Mouse (Mus musculus): ENCODE data around the gene Pold1. TPM values are rescaled to one million over a fixed set of nuclear protein-coding genes. Genes with fewer than 3 reads are reported as not detected.

Pold1 gene
- total RNA-seq, 1 experiment, result 108 TPM

- peak overlapping the region in 1 of 2 experiments; percentile 78; a peak in 2 of 4 replicates for H3K4me3 ChIP-seq (ENCODE audit: insufficient read depth in 1 of 2, low read depth in 1 of 2, low read length in 2 of 2, poor library complexity in 1 of 2, severe bottlenecking in 1 of 2)
- no peak overlapping the region for H3K9ac ChIP-seq (ENCODE audit: insufficient read depth, low read depth, low read length, poor library complexity, severe bottlenecking)
- H3K9me3 ChIP-seq (ENCODE audit: control insufficient read depth, insufficient read depth, low read depth, low read length), result no peaks in the 10 kb centered on the region
- in situ Hi-C loops (cut with MboI; ENCODE audit: low sequenced_read_pairs in 2 of 2, unreplicated experiment in 2 of 2), result no loop called here
- H3K27ac ChIP-seq (ENCODE audit: insufficient read depth, low read depth, low read length, poor library complexity, severe bottlenecking), result no peak overlapping the region
- DNase-seq (ENCODE audit: low read depth, low spot score), result no peak
- peaks cover 3 to 18% of the 10 kb centered on the region in 2 experiments; a peak in 2 of 4 replicates for H3K4me1 ChIP-seq (ENCODE audit: control insufficient read depth in 2 of 2, insufficient read depth in 2 of 2, low read length in 2 of 2, poor library complexity in 1 of 2)
- TF ChIP-seq ZNF384 (IDR thresholded peaks at IDR 0.05; ENCODE audit: low read depth, low read length) (no peak), HCFC1 (IDR thresholded peaks at IDR 0.05; ENCODE audit: borderline replicate concordance, insufficient read depth, low read length) (no peak), MAFK (IDR thresholded peaks at IDR 0.05; ENCODE audit: insufficient read depth, low read depth, low read length) (no peak), CHD2 (IDR thresholded peaks at IDR 0.05; ENCODE audit: low read depth, low read length) (no peak), ZC3H11A (IDR thresholded peaks at IDR 0.05; ENCODE audit: borderline replicate concordance, low read depth, low read length) (no peak)
- no peaks in the 10 kb centered on the region for H3K36me3 ChIP-seq (ENCODE audit: control insufficient read depth, insufficient read depth, low read length, poor library complexity, severe bottlenecking)
Observed at GRCm38 (mm10) chr7:44588338-44588737, 39.7 kb upstream of the Pold1 start.

GRCm38 (mm10) chr7:44587676-44588075 lies 39.0 kb upstream of the Pold1 start:
- Histone ChIP-seq H3K36me3 (ENCODE audit: control insufficient read depth, insufficient read depth, low read length, poor library complexity, severe bottlenecking) (no peaks in the 10 kb centered on the region), H3K9me3 (ENCODE audit: control insufficient read depth, insufficient read depth, low read depth, low read length) (no peaks in the 10 kb centered on the region), H3K4me1 (ENCODE audit: control insufficient read depth in 2 of 2, insufficient read depth in 2 of 2, low read length in 2 of 2, poor library complexity in 1 of 2) (peaks cover 3 to 13% of the 10 kb centered on the region in 2 experiments; a peak in 2 of 4 replicates), H3K4me3 (ENCODE audit: insufficient read depth in 1 of 2, low read depth in 1 of 2, low read length in 2 of 2, poor library complexity in 1 of 2, severe bottlenecking in 1 of 2) (no peak overlapping the region), H3K27ac (ENCODE audit: insufficient read depth, low read depth, low read length, poor library complexity, severe bottlenecking) (no peak overlapping the region), H3K9ac (ENCODE audit: insufficient read depth, low read depth, low read length, poor library complexity, severe bottlenecking) (no peak overlapping the region)
- no peak for DNase-seq (ENCODE audit: low read depth, low spot score)
- in situ Hi-C loops (cut with MboI; ENCODE audit: low sequenced_read_pairs in 2 of 2, unreplicated experiment in 2 of 2), result no loop called here
- TF ChIP-seq ZC3H11A (IDR thresholded peaks at IDR 0.05; ENCODE audit: borderline replicate concordance, low read depth, low read length) (no peak), ZNF384 (IDR thresholded peaks at IDR 0.05; ENCODE audit: low read depth, low read length) (no peak), HCFC1 (IDR thresholded peaks at IDR 0.05; ENCODE audit: borderline replicate concordance, insufficient read depth, low read length) (no peak), MAFK (IDR thresholded peaks at IDR 0.05; ENCODE audit: insufficient read depth, low read depth, low read length) (no peak), CHD2 (IDR thresholded peaks at IDR 0.05; ENCODE audit: low read depth, low read length) (no peak)

- Histone ChIP-seq H3K36me3 (ENCODE audit: control insufficient read depth, insufficient read depth, low read length, poor library complexity, severe bottlenecking) (no peaks in the 10 kb centered on the region), H3K9me3 (ENCODE audit: control insufficient read depth, insufficient read depth, low read depth, low read length) (no peaks in the 10 kb centered on the region), H3K4me1 (ENCODE audit: control insufficient read depth in 2 of 2, insufficient read depth in 2 of 2, low read length in 2 of 2, poor library complexity in 1 of 2) (peaks cover 2 to 7% of the 10 kb centered on the region in 2 experiments; a peak in 2 of 4 replicates), H3K9ac (ENCODE audit: insufficient read depth, low read depth, low read length, poor library complexity, severe bottlenecking) (peak overlapping the region; percentile 4; the same call in 1 of the 2 replicates), H3K4me3 (ENCODE audit: insufficient read depth in 1 of 2, low read depth in 1 of 2, low read length in 2 of 2, poor library complexity in 1 of 2, severe bottlenecking in 1 of 2) (peak overlapping the region; percentile 46 to 74), H3K27ac (ENCODE audit: insufficient read depth, low read depth, low read length, poor library complexity, severe bottlenecking) (no peak overlapping the region)
- DNase-seq (ENCODE audit: low read depth, low spot score), result peak; percentile 64
- in situ Hi-C loops (cut with MboI; ENCODE audit: low sequenced_read_pairs in 2 of 2, unreplicated experiment in 2 of 2), result no loop called here
- TF ChIP-seq HCFC1 (IDR thresholded peaks at IDR 0.05; ENCODE audit: borderline replicate concordance, insufficient read depth, low read length), result peak; percentile 98
- TF ChIP-seq MAFK (IDR thresholded peaks at IDR 0.05; ENCODE audit: insufficient read depth, low read depth, low read length), result no peak
Observed at GRCm38 (mm10) chr7:44586930-44587329, 38.3 kb upstream of the Pold1 start.

- H3K4me3 ChIP-seq (ENCODE audit: insufficient read depth in 1 of 2, low read depth in 1 of 2, low read length in 2 of 2, poor library complexity in 1 of 2, severe bottlenecking in 1 of 2), result peak overlapping the region; percentile 33 to 74; a peak in 3 of 4 replicates
- in situ Hi-C loops (cut with MboI; ENCODE audit: low sequenced_read_pairs in 2 of 2, unreplicated experiment in 2 of 2), result no loop called here
- no peaks in the 10 kb centered on the region for H3K36me3 ChIP-seq (ENCODE audit: control insufficient read depth, insufficient read depth, low read length, poor library complexity, severe bottlenecking)
- no peak for TF ChIP-seq MAFK (IDR thresholded peaks at IDR 0.05; ENCODE audit: insufficient read depth, low read depth, low read length)
- TF ChIP-seq ZC3H11A (IDR thresholded peaks at IDR 0.05; ENCODE audit: borderline replicate concordance, low read depth, low read length), result no peak
- TF ChIP-seq HCFC1 (IDR thresholded peaks at IDR 0.05; ENCODE audit: borderline replicate concordance, insufficient read depth, low read length), result no peak
- no peak for TF ChIP-seq ZNF384 (IDR thresholded peaks at IDR 0.05; ENCODE audit: low read depth, low read length)
- TF ChIP-seq CHD2 (IDR thresholded peaks at IDR 0.05; ENCODE audit: low read depth, low read length), result no peak
- H3K9me3 ChIP-seq (ENCODE audit: control insufficient read depth, insufficient read depth, low read depth, low read length), result no peaks in the 10 kb centered on the region
- DNase-seq (ENCODE audit: low read depth, low spot score), result no peak
- H3K9ac ChIP-seq (ENCODE audit: insufficient read depth, low read depth, low read length, poor library complexity, severe bottlenecking), result peak overlapping the region; percentile 62; the same call in 1 of the 2 replicates
- peaks cover 0 to 8% of the 10 kb centered on the region in 2 experiments; a peak in 2 of 4 replicates for H3K4me1 ChIP-seq (ENCODE audit: control insufficient read depth in 2 of 2, insufficient read depth in 2 of 2, low read length in 2 of 2, poor library complexity in 1 of 2)
- no peak overlapping the region for H3K27ac ChIP-seq (ENCODE audit: insufficient read depth, low read depth, low read length, poor library complexity, severe bottlenecking)
Observed at GRCm38 (mm10) chr7:44586518-44586917, 37.9 kb upstream of the Pold1 start.

- no peak overlapping the region for H3K27ac ChIP-seq (ENCODE audit: insufficient read depth, low read depth, low read length, poor library complexity, severe bottlenecking)
- in situ Hi-C loops (cut with MboI; ENCODE audit: low sequenced_read_pairs in 2 of 2, unreplicated experiment in 2 of 2), result no loop called here
- no peak for TF ChIP-seq ZNF384 (IDR thresholded peaks at IDR 0.05; ENCODE audit: low read depth, low read length)
- TF ChIP-seq CHD2 (IDR thresholded peaks at IDR 0.05; ENCODE audit: low read depth, low read length), result no peak
- no peak for TF ChIP-seq MAFK (IDR thresholded peaks at IDR 0.05; ENCODE audit: insufficient read depth, low read depth, low read length)
- TF ChIP-seq ZC3H11A (IDR thresholded peaks at IDR 0.05; ENCODE audit: borderline replicate concordance, low read depth, low read length), result no peak
- TF ChIP-seq HCFC1 (IDR thresholded peaks at IDR 0.05; ENCODE audit: borderline replicate concordance, insufficient read depth, low read length), result no peak
- no peak for DNase-seq (ENCODE audit: low read depth, low spot score)
- H3K9ac ChIP-seq (ENCODE audit: insufficient read depth, low read depth, low read length, poor library complexity, severe bottlenecking), result no peak overlapping the region
- H3K4me1 ChIP-seq (ENCODE audit: control insufficient read depth in 2 of 2, insufficient read depth in 2 of 2, low read length in 2 of 2, poor library complexity in 1 of 2), result peaks cover 0 to 10% of the 10 kb centered on the region in 2 experiments; a peak in 2 of 4 replicates
- H3K9me3 ChIP-seq (ENCODE audit: control insufficient read depth, insufficient read depth, low read depth, low read length), result no peaks in the 10 kb centered on the region
- H3K4me3 ChIP-seq (ENCODE audit: insufficient read depth in 1 of 2, low read depth in 1 of 2, low read length in 2 of 2, poor library complexity in 1 of 2, severe bottlenecking in 1 of 2), result no peak overlapping the region
- H3K36me3 ChIP-seq (ENCODE audit: control insufficient read depth, insufficient read depth, low read length, poor library complexity, severe bottlenecking), result no peaks in the 10 kb centered on the region
Observed at GRCm38 (mm10) chr7:44585606-44586005, 37.0 kb upstream of the Pold1 start.
